Mouse (Mus musculus) embryonic facial prominence, embryonic 11.5 days (tissue): ENCODE measurements around the gene Klhl12. TPM values are rescaled to one million over a fixed set of nuclear protein-coding genes. Genes with fewer than 3 reads are reported as not detected.

Source experiments
- ATAC-seq: fragments of 200-750 bp; cut with Nextera tagmentation; replicated peaks from 2 replicates; pipeline ENCODE4 v1.8.0; 2017; ENCODE audit warnings: low read depth; ENCODE audit not compliant: insufficient number of reproducible peaks, low FRiP score, low TSS enrichment
- DNase-seq: peaks from one replicate; pipeline ENCODE4 v3.0.0-alpha.2; 2015; ENCODE audit warnings: low spot score
- H3K27ac ChIP-seq: fragments of 300-500 bp; sonication (generic); replicated peaks from 2 replicates; pipeline ENCODE4 v1.5.1; 2014; ENCODE audit warnings: mild to moderate bottlenecking, low read depth, low read length, control low read depth
- H3K27me3 ChIP-seq: fragments of 300-500 bp; sonication (generic); 2 replicates; pipeline ENCODE4 v1.6.1; 2014; ENCODE audit warnings: mild to moderate bottlenecking, low read length, moderate library complexity, mixed read lengths; ENCODE audit not compliant: control insufficient read depth, insufficient read depth
- H3K36me3 ChIP-seq: fragments of 300-500 bp; sonication (generic); replicated peaks from 2 replicates; pipeline ENCODE4 v1.6.1; 2014; ENCODE audit warnings: low read depth, mild to moderate bottlenecking, low read length, moderate library complexity, mixed read lengths; ENCODE audit not compliant: control insufficient read depth, insufficient read depth
- H3K4me1 ChIP-seq: fragments of 300-500 bp; sonication (generic); 2 replicates; pipeline ENCODE4 v1.6.1; 2014; ENCODE audit warnings: low read length, mixed read lengths; ENCODE audit not compliant: control insufficient read depth, insufficient read depth
- H3K4me2 ChIP-seq: fragments of 300-500 bp; sonication (generic); 2 replicates; pipeline ENCODE4 v1.6.1; 2014; ENCODE audit warnings: low read depth, mild to moderate bottlenecking, control low read depth, low read length, moderate library complexity
- H3K4me3 ChIP-seq: fragments of 300-500 bp; sonication (generic); 2 replicates; pipeline ENCODE4 v1.5.1; 2014; ENCODE audit warnings: low read depth, low read length, control low read depth
- H3K9ac ChIP-seq: fragments of 300-500 bp; sonication (generic); replicated peaks from 2 replicates; pipeline ENCODE4 v1.6.1; 2014; ENCODE audit warnings: mild to moderate bottlenecking, control low read depth, low read length
- H3K9me3 ChIP-seq: fragments of 300-500 bp; sonication (generic); replicated peaks from 2 replicates; pipeline ENCODE4 v1.6.1; 2016; ENCODE audit warnings: mild to moderate bottlenecking, low read length, inconsistent platforms, mixed read lengths; ENCODE audit not compliant: control insufficient read depth
- WGBS: fragments of 180-500 bp; shearing (Covaris S2); extraction: QIAGEN DNeasy Blood & Tissue Kit; methylation state at CpG from one replicate; pipeline ENCODE4 v1.1.7; 2014; 5-methylcytosine and 5-hydroxymethylcytosine counted together
- polyA plus RNA-seq: library from polyadenylated mRNA; unstranded; fragments of >200 nt; fragmentation: Nextera tagmentation; extraction: Ambion mirVana; gene quantifications from 2 replicates; pipeline ENCODE4 v1.2.1, GENCODE M21; 2014

Klhl12 gene
- polyA plus RNA-seq, 1 experiment from 2014 or later, result 33.8 TPM

DNA sequence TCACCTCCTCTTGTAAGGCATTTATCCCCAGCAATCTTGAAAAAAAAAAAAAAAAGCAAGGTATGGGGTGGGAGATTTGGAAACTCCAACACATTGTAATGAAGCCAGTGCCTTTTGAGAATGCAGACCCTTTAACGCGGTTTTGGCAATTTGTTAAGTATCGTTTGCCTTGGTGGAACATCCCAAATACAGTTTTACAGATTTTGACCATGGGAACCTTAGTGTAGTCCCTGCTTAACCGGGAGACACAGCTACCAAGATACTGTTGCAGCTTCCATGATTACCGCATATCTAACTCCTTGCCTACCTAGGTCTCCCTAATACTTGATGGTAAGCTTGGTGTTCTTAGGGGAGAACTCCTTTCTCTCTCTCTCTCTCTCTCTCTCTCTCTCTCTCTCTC, 729 bp downstream of the Klhl12 start:
- Histone ChIP-seq H3K27ac (no peak overlapping the region), H3K4me1 (no peaks in the 10 kb centered on the region), H3K27me3 (no peaks in the 10 kb centered on the region), H3K36me3 (no peaks in the 10 kb centered on the region), H3K9me3 (no peaks in the 10 kb centered on the region), H3K4me3 (peak overlapping the region; percentile 96), H3K4me2 (peak overlapping the region; percentile 48), H3K9ac (peak overlapping the region; percentile 90)
- ATAC-seq (no peak), DNase-seq (no peak)
- 27% methylated on average over 5 of the region's 5 CpGs for WGBS

DNA sequence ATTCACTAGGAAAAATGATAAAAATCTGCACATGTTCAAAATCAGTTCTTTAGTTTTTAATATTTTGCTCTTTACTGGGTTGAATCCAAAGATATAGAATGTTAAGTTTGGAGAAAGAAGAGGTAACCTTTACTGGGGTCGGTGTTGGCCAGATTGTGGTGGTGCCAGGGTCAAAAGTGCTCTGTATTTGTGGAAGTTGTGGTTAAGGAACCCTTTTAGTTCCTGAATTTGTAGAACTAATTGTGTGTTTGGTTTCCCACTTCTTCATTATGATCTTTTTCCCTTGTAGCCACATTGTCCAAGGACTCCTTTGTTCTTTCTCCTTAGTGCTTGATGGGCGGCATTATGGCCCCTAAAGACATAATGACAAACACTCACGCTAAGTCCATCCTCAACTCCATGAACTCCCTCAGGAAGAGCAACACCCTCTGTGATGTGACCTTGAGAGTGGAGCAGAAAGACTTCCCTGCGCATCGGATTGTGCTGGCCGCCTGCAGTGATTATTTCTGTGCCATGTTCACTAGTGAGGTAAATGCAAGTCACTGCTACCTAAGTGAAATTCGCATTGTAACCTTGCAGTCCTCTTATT, 2.9 kb downstream of the Klhl12 start:
- Histone ChIP-seq H3K4me3 (no peak overlapping the region), H3K27me3 (no peaks in the 10 kb centered on the region), H3K9ac (no peak overlapping the region), H3K4me2 (no peak overlapping the region), H3K4me1 (no peaks in the 10 kb centered on the region), H3K27ac (no peak overlapping the region), H3K36me3 (no peaks in the 10 kb centered on the region), H3K9me3 (no peaks in the 10 kb centered on the region)
- ATAC-seq (no peak), DNase-seq (no peak)
- WGBS, result 94% methylated on average over 7 of the region's 7 CpGs

DNA sequence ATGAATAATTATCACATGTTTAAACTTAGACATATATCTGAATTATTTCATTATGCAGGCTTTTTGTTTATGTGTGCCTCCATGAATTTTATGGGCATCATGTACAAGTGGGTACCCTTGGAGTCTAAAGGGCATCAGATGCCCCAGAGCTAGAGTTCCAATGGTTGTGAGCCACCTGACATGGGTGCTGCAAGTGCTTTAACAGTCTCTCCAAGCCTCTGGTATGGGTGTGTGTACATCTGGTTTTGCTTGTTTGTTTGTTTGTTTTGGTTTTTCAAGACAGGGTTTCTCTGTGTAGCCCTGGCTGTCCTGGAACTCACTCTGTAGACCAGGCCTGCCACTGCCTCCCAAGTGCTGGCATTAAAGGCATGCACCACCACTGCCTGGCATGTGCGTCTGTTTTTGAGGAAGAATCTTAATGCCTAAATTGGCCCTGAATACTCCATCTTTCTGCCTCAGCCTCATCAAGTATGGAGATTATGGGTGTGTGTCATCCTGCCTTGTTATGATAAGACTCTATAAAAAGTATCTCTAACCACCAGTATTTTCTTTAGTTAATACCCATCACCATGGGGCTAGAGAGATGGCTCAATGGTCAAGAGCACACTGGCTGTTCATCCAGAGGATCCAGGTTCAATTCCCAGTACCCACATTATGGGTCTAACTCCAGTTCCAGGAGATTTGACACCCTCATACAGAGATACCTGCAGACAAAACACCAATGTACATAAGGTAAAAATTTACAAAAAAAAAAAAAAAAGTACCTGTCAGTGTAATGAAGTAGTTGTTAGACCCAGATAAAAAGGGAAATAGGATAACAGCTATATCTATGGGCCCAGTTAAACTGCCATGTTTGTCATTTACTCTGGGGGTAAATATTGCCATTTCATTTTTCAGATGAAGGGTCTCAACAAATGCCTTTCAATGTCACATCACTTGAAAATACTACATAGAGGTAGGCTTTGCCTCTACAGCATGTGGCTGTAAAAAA, 5.3 kb downstream of the Klhl12 start:
- no peaks in the 10 kb centered on the region for H3K4me1 ChIP-seq

DNA sequence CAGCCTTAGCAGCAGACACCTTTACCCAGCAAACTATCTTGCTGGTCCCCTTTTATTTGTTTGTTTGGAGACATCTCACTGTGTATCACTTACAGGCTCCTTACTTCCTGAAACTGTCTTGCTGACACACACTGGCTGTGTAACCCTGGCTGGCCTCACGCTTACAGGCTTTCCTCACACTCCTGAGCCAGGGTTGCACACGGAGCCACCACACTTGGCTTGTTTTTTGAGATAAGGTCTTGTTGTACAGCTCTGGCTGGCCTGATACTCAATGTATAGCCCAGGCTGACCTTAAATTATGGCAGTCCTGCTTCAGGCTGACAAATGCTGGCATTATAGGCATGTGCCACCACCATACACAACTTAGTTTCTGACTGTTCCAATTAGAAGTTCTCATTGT, 29.3 kb downstream of the Klhl12 start:
- H3K27me3 ChIP-seq, result no peaks in the 10 kb centered on the region
- no peak overlapping the region for H3K4me3 ChIP-seq
- H3K36me3 ChIP-seq, result no peaks in the 10 kb centered on the region; the same call in 1 of the 2 replicates
- H3K9me3 ChIP-seq, result no peaks in the 10 kb centered on the region
- H3K4me2 ChIP-seq, result no peak overlapping the region
- ATAC-seq (no peak), DNase-seq (no peak)
- no peaks in the 10 kb centered on the region for H3K4me1 ChIP-seq
- no peak overlapping the region for H3K9ac ChIP-seq
- no peak overlapping the region for H3K27ac ChIP-seq
- 95% methylated on average over 2 of the region's 2 CpGs for WGBS

More for the DNA sequence above, 5.3 kb downstream of the Klhl12 start:
- no peak overlapping the region for H3K27ac ChIP-seq
- DNase-seq (no peak), ATAC-seq (no peak)
- WGBS, result 95% methylated on average over 1 of the region's 1 CpGs
- no peaks in the 10 kb centered on the region for H3K9me3 ChIP-seq
- H3K4me3 ChIP-seq, result no peak overlapping the region
- peaks cover 3% of the 10 kb centered on the region for H3K36me3 ChIP-seq
- H3K9ac ChIP-seq, result no peak overlapping the region
- no peak overlapping the region for H3K4me2 ChIP-seq
- no peaks in the 10 kb centered on the region for H3K27me3 ChIP-seq

DNA sequence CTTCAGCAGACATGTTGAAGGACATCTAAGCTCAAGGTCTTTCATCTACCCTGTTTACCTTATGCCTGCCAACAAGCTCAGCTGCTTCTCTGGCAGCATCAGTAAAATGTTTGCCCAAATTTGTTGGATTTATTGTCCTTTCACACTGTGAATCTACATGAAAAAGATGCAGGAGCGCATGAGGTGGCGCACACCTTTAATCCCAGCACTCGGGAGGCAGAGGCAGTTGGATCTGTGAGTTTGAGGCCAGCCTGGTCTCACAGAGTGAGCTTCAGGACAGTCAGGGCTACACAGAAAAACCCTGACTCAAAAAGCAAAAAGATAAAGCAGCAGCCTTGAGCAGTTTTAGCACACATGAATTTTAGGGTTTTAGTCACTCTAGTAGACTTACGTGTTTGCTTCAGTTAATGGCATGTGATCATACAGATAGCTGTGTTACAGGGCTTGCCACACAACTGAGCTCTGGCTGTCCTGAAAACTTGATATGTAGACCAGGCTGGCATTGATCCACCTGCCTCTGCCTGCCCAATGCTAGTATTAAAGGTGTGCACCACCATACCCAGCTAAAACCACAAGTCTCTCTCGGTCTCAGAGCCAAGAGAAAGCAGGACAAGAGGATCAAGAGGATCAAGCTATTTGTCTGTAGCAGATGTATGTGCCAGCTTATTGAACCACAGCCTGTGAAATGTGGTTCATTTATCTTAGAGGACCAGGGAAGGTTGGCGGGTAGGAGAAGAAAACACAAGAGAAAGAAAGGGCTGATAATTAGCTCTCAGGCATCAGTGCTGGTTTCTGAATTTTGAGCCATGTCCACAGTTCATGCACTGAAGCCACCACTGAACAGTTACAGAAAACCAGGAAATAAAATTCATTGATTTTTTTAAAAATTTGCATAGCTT, 35.8 kb downstream of the Klhl12 start:
- Histone ChIP-seq H3K4me3 (no peak overlapping the region), H3K4me2 (no peak overlapping the region), H3K4me1 (no peaks in the 10 kb centered on the region), H3K9me3 (no peaks in the 10 kb centered on the region), H3K27me3 (no peaks in the 10 kb centered on the region), H3K27ac (no peak overlapping the region), H3K9ac (no peak overlapping the region), H3K36me3 (no peaks in the 10 kb centered on the region; the same call in 1 of the 2 replicates)
- ATAC-seq (no peak), DNase-seq (no peak)
- 92% methylated on average over 6 of the region's 6 CpGs for WGBS

DNA sequence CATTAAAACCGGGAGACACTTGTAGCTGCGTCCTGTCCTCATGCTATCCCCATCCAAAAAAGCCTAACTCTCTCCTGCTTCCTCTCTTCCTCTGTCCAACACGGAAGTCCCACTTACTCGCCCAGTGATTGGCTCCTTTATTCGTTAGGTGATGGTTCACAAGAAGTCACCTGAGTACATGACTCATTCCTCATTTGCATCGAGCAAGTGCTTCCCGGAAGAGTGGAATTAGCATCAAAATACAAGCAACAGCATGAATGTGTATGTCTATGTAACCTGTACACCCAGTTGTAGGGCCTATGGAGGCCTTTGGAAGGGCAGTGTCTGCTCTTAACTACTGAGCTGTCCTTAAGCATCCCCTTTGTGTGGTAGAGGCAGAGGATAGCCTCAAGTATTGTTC, 36.9 kb downstream of the Klhl12 start:
- Histone ChIP-seq H3K4me1 (no peaks in the 10 kb centered on the region), H3K4me3 (no peak overlapping the region), H3K27me3 (no peaks in the 10 kb centered on the region), H3K4me2 (no peak overlapping the region), H3K9me3 (no peaks in the 10 kb centered on the region), H3K9ac (no peak overlapping the region), H3K27ac (no peak overlapping the region), H3K36me3 (no peaks in the 10 kb centered on the region; the same call in 1 of the 2 replicates)
- no peak for DNase-seq
- whole genome bisulfite sequencing, result 73% methylated on average over 7 of the region's 7 CpGs
- no peak for ATAC-seq

DNA sequence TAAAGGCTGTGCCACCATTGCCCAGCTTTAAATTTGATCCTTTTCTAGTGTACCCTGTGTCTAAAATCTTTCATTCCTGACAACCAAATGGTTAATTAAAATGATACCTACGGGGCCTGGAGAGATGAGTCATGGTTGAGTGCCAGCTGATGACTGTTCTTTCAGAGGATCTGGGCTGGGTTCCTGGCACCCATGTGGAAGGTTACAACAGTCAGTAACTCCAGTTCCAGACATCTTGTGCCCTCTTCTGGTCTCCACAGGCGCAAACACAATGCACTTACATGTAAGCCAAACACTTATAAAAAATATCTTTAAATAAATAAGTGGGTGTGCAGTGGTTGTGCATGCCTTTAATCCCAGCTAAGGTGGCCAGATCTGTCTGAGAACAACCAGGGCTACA, 38.2 kb downstream of the Klhl12 start:
- Histone ChIP-seq H3K27me3 (no peaks in the 10 kb centered on the region), H3K9me3 (no peaks in the 10 kb centered on the region), H3K4me1 (no peaks in the 10 kb centered on the region), H3K36me3 (no peaks in the 10 kb centered on the region; the same call in 1 of the 2 replicates), H3K9ac (no peak overlapping the region), H3K4me3 (no peak overlapping the region; the same call in 1 of the 2 replicates), H3K27ac (no peak overlapping the region), H3K4me2 (no peak overlapping the region; the same call in 1 of the 2 replicates)
- WGBS, result 78% methylated on average over 2 of the region's 2 CpGs
- ATAC-seq (no peak), DNase-seq (no peak)
